Mouse (Mus musculus) urinary bladder, postnatal 10 days (tissue): ENCODE measurements around the gene Obox5.
"Not testable (repeated sequence)": the region's sequence is repeated elsewhere in the genome, so short reads cannot be mapped to it uniquely, and the experiment has no call there.

Experiments
- DNase-seq: peaks from one replicate; pipeline ENCODE4 v3.0.0; 2022; ENCODE audit warnings: low spot score

Gene Obox5

GRCm38 (mm10) chr7:15749831-15750230 lies at the start of gene Obox5:
TSS of gene Obox5 (plus strand) at chr7:15750131.
- not testable (repeated sequence) for DNase-seq

- not testable (repeated sequence) for DNase-seq
These were observed 635 bp upstream of the Obox5 start for GRCm38 (mm10) chr7:15749296-15749695.
